Mouse (Mus musculus) thymus, adult 2 months (tissue): Measurements from ENCODE around the gene Cmas.

Experiments used
- CTCF ChIP-seq: fragments of 200-500 bp; IDR thresholded peaks from 2 replicates; pipeline ENCODE4 v1.5.1; 2012; ENCODE audit warnings: mild to moderate bottlenecking, control low read depth, low read length, moderate library complexity, borderline replicate concordance; ENCODE audit not compliant: control insufficient read depth, poor library complexity, insufficient read depth; ENCODE audit errors: extremely low read depth
- POLR2A ChIP-seq: fragments of 200-500 bp; IDR thresholded peaks from 2 replicates; pipeline ENCODE4 v1.6.1; 2012; ENCODE audit warnings: mild to moderate bottlenecking, low read length, control low read depth, moderate library complexity; ENCODE audit not compliant: control insufficient read depth, poor library complexity, insufficient read depth; ENCODE audit errors: extremely low read depth

GRCm38 (mm10) chr6:142792241-142792968 lies 35.9 kb downstream of the Cmas start:
- TF ChIP-seq CTCF (no peak), POLR2A (no peak)
